Mouse (Mus musculus): Measurements from ENCODE around the gene Itga1.

Itga1 gene

GRCm38 (mm10) chr13:115050660-115051559, 50.9 kb downstream of the Itga1 start:
- no peak for DNase-seq (ENCODE audit: low read depth, low spot score)

- no peak for DNase-seq (ENCODE audit: low read depth, low spot score)
Measured at GRCm38 (mm10) chr13:115042652-115043051, 59.1 kb downstream of the Itga1 start.

GRCm38 (mm10) chr13:115037304-115037703, 64.5 kb downstream of the Itga1 start:
- DNase-seq (ENCODE audit: low read depth, low spot score), result no peak

GRCm38 (mm10) chr13:115035387-115035786, 66.4 kb downstream of the Itga1 start:
- no peak for DNase-seq (ENCODE audit: low read depth, low spot score)

- no peak for DNase-seq (ENCODE audit: low read depth, low spot score)
Measured at GRCm38 (mm10) chr13:115033135-115033534, 68.6 kb downstream of the Itga1 start.

- no peak for DNase-seq (ENCODE audit: low read depth, low spot score)
Measured at GRCm38 (mm10) chr13:115031177-115032000, 70.4 kb downstream of the Itga1 start.

GRCm38 (mm10) chr13:115025394-115025793, 76.4 kb downstream of the Itga1 start:
- no peak for DNase-seq (ENCODE audit: low read depth, low spot score)

- DNase-seq (ENCODE audit: low read depth, low spot score), result no peak
Measured at GRCm38 (mm10) chr13:115022117-115022787, 79.5 kb downstream of the Itga1 start.

- DNase-seq (ENCODE audit: low read depth, low spot score), result no peak
Measured at GRCm38 (mm10) chr13:115021411-115021810, 80.4 kb downstream of the Itga1 start.

GRCm38 (mm10) chr13:115020727-115021126, 81.0 kb downstream of the Itga1 start:
- DNase-seq (ENCODE audit: low read depth, low spot score), result no peak

- no peak for DNase-seq (ENCODE audit: low read depth, low spot score)
Measured at GRCm38 (mm10) chr13:115017545-115017944, 84.2 kb downstream of the Itga1 start.

GRCm38 (mm10) chr13:115011547-115011946, 90.2 kb downstream of the Itga1 start:
- no peak for DNase-seq (ENCODE audit: low read depth, low spot score)

GRCm38 (mm10) chr13:115006213-115006835, 95.4 kb downstream of the Itga1 start:
- no peak for DNase-seq (ENCODE audit: low read depth, low spot score)

- DNase-seq (ENCODE audit: low read depth, low spot score), result no peak
Measured at GRCm38 (mm10) chr13:115005342-115005741, 96.4 kb downstream of the Itga1 start.

GRCm38 (mm10) chr13:115003444-115004053, 98.2 kb downstream of the Itga1 start:
- DNase-seq (ENCODE audit: low read depth, low spot score), result no peak

GRCm38 (mm10) chr13:115002837-115003236, 98.9 kb downstream of the Itga1 start:
- DNase-seq (ENCODE audit: low read depth, low spot score), result no peak

GRCm38 (mm10) chr13:115002155-115002554, 99.6 kb downstream of the Itga1 start:
- no peak for DNase-seq (ENCODE audit: low read depth, low spot score)

GRCm38 (mm10) chr13:114999582-114999981, 102.2 kb downstream of the Itga1 start:
- DNase-seq (ENCODE audit: low read depth, low spot score), result no peak

- DNase-seq (ENCODE audit: low read depth, low spot score), result no peak
Measured at GRCm38 (mm10) chr13:114998100-114998499, 103.7 kb downstream of the Itga1 start.

- no peak for DNase-seq (ENCODE audit: low read depth, low spot score)
Measured at GRCm38 (mm10) chr13:114992260-114993014, 109.3 kb downstream of the Itga1 start.

Data from embryo, embryonic 11.5 days (tissue).